Mouse (Mus musculus) c-Kit-positive CD71-positive TER-119-negative erythroid progenitor cells, embryonic 14.5 days (primary cell): ENCODE measurements around the gene Ufd1.
A peak's percentile ranks its signal among the peaks of the same experiment; 100 is the strongest.

Experiments
- DNase-seq: peaks from one replicate; pipeline ENCODE4 v3.0.0-alpha.2; 2013; ENCODE audit warnings: low read depth

The Ufd1 gene

GRCm38 (mm10) chr16:18811468-18812384 lies at the start of gene Ufd1, which contains the start of gene Cdc45:
Ufd1 (plus strand) TSS chr16:18811779.
Cdc45 (minus strand) TSS chr16:18811987.
- DNase-seq: peak; percentile 91

DNA sequence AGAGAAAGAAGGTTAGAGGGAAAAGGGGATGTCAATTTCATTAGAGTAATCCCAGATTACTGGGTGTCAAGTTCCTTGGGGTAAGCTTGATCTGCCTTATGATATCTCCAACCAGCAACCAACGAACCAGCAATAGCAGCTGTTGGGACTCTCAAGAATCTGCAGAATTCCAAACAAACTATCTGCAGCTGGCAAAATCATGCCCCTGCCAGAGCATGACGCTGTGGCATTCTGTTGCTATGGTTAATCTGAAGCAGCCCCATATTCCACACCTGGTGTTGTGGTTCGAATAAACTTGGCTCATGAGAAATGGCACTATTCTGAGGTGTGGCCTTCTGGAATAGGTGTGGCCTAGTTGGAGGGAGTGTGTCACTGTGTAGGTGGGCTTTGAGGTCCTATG lies 48.6 kb upstream of the Ufd1 start:
- no peak for DNase-seq

- DNase-seq: no peak
Measured at GRCm38 (mm10) chr16:18766390-18766789, 45.2 kb upstream of the Ufd1 start.

- DNase-seq: no peak
Measured at GRCm38 (mm10) chr16:18769501-18769900, 42.1 kb upstream of the Ufd1 start.

DNA sequence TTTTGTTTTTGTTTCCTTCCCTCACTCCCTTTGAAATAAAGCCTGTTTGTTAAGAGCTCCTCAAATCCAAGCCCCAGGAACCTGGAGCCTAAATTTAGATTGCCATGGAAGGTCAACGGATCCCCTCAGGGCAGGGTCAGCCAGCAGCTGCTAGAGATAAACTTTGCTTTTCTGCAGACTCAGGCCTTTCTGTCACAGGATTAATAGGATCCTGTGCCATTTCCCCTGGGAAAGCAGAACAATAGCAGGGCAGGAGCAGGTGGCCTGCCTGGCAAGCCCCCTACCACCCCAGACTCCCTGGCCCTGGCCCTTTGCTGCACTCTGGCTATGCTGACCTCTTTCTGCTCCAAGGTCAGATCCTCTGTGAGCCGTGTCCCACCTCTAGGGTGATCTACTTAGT lies 37.6 kb upstream of the Ufd1 start:
- no peak for DNase-seq

- DNase-seq: no peak
Measured at GRCm38 (mm10) chr16:18775621-18776555, 35.7 kb upstream of the Ufd1 start.

DNA sequence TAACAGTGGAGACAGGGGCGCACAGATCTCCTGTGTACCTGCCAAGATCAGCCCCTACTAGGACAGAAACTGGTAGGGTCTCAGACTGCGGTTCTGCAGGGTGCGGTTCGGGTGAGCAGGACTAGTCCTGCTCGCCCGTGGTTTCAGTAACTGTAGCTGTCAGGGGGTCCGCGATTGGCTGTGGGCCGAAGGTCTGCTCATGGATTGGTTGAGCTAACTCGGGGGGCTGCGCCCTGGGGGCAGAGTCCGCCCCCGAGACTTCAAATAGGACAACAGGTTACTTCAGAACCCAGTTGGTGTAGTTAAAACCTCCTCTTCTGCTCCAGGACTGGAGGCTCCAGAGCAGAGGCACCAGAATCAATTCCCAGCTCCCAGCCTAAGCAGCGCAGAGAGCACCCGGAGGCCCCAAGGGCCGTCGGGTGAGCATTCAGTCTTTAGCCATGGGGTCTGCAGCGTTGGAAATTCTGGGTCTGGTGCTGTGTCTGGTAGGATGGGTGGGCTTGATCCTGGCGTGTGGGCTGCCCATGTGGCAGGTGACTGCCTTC lies 35.0 kb upstream of the Ufd1 start, which contains the start of gene Cldn5:
TSS of gene Cldn5 (plus strand) at position 292 of the 545 bp plus-strand sequence.
- DNase-seq: no peak

DNA sequence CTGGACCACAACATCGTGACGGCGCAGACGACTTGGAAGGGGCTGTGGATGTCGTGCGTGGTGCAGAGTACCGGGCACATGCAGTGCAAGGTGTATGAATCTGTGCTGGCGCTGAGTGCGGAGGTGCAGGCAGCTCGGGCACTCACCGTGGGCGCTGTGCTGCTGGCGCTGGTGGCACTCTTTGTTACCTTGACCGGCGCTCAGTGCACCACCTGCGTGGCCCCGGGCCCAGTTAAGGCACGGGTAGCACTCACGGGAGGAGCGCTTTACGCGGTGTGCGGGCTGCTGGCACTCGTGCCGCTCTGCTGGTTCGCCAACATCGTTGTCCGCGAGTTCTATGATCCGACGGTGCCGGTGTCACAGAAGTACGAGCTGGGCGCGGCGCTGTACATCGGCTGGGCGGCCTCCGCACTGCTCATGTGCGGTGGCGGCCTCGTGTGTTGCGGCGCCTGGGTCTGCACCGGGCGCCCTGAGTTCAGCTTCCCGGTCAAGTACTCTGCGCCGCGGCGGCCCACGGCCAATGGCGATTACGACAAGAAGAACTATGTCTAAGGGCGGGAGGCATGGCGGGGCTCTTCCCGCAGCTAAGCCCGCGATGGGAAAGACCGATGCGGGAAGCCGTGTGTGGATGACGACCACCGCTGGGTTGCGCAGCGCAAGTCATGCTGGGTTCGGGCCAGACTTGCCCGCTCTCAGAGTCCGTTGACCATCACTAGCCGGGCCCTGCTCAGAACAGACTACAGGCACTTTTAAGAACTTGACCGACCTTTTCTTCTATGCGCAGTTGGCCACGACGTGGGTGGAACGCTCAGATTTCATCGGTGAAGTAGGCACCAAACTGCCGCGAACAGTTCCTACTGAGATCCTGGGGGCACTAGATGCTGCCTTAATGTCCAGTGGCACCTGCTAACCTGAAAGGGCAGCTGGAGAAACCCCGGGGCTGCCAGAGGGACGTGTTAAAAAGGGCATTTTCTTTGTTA lies 34.2 kb upstream of the Ufd1 start:
- DNase-seq: no peak

DNA sequence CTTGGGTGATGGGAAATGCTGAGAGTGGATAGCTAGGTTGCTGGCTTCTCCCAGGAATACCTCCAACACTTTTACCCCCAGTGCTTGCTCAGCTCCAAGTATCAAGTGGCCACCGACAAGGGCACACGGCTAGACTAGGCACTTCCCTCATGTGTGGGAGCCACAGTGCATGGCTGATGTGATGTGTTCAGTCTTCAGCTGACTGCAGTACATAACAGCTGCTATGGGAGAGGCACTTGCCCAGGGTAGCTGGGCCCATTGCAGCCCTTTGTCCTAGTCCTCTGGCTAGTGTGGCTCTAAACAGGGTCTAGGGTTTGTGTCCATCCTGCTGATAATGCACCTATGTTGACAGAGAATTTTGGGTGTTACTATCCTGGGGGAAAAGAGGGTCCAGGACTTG lies 33.1 kb upstream of the Ufd1 start:
- no peak for DNase-seq

DNA sequence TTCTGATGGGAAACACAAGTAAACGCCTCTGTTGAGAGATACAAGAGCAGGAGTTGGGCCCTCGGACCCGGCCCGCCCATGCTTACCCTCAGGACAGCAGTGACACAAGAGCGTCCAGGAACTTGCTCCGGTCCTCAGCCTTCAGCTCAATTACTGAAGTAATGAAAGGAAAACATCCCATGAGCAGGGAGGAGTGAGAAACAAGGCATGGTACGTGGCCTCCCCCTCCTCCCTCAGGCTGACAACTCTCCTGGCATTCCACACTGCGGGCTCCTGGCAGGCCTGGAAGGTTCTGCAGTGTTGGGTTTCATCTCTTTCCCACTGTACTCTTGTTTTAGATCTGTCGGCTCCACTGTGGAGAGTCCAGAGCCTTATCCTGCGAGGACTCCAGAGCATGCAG lies 29.8 kb upstream of the Ufd1 start:
- no peak for DNase-seq

GRCm38 (mm10) chr16:18785025-18785424 lies 26.6 kb upstream of the Ufd1 start:
- DNase-seq: peak; percentile 30

GRCm38 (mm10) chr16:18785485-18785884 lies 26.1 kb upstream of the Ufd1 start:
- peak; percentile 55 for DNase-seq

DNA sequence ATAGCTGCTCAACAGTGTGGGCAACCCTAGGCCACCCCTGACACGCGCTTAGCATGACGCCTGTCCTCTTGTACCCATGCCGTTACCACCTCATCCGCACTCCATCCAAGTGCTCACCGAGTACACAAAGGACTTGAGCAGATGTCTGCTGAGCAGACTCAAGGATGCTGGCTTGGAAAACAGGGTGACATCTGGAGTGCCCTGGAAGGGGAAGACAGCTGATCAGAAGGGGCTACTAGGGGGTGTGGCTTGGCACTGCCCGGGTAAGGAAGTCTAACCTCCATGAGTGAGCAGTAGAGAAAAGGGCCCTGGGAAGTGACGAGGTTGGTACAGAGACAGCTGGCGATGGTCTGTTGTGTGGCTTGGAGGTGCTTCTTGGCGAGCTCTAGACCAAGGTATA lies 24.9 kb upstream of the Ufd1 start:
- DNase-seq: no peak

DNA sequence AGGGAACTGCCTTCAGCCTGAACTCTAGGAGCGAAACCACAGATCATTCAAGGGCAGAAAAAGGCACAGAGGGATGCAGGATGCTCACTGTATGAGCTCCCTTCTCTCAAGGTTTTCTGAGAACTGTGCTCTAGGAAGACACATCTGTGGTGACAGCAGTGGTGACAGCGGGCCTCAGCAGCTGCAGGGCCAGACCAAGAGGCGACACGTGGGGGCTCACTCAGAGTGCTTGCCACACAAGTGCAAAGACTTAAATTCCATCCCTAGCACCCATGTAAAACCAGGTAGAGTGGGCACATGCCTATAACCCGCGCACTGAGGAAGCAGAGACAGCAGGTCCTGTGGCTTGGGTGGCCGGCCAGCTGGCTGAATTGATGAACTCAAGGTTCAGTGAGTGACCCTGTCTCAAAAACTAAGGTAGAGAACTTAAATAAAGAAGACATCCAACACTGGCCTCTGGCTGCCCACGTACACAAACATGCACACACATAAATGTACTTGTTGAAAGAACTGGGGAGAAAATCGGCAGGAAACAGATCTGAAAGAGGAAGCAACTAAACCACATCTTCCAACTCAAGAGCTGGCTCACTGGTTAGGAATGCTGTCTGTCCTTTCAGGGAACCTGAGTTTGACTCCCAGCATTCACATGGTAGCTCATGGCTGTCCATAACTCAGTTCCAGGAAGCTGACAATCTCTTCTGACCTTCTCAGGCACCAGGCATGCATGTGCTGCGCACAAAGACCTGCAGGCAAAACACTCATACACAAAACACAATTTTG lies 22.8 kb upstream of the Ufd1 start:
- no peak for DNase-seq

DNA sequence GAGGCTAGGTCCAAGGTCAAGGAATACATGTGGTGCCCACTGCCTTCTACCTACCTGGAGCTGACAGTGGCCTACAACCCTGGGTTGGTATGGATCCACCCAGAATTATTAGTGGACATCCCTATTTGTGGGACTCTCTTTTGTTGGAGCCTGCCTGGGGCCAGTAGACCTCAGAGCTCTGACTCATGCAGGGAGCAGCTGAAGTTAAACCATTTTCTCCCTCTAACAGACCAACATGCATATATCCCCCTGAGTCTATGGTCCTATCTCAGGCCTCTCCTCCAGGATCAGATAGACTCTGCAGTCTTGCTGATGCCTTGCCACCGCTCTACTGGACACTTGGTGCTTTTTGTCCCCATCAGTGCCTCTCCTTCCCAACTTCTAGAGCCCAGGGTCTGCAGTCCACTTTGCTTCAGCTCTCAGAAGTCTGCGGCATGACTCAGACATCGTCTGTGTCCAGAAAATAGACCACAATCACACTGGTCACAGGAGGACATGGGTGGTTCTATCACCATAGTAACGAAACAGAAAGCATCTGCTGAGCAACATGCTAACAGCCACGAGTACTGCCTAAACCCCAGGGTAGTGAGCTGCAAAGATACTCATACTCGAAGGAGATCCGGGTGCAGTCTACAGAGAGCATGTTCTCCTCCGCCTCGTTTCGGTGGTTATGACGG lies 16.2 kb upstream of the Ufd1 start:
- DNase-seq: no peak

GRCm38 (mm10) chr16:18796645-18797044 lies 14.9 kb upstream of the Ufd1 start:
- DNase-seq: no peak

GRCm38 (mm10) chr16:18798151-18798550 lies 13.4 kb upstream of the Ufd1 start:
- DNase-seq: no peak

DNA sequence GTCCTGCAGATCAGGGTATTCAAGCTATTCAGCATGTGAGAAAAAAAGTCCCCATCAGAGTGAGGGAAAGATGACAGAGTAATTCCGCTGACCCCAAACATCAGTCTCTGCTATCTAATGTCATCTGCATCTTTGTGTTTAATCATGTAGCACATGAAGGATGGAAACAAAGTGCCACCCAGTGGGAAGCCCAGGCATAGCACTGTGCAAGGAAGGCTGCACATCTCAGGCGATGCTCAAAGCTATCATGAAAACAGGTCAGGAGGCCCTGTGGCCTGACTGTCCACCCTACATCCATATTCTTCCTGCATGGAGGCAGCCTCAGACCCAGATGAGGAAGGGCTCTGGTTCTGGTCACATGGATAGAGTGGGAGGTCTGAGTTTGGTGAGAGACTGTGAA lies 12.7 kb upstream of the Ufd1 start:
- no peak for DNase-seq

DNA sequence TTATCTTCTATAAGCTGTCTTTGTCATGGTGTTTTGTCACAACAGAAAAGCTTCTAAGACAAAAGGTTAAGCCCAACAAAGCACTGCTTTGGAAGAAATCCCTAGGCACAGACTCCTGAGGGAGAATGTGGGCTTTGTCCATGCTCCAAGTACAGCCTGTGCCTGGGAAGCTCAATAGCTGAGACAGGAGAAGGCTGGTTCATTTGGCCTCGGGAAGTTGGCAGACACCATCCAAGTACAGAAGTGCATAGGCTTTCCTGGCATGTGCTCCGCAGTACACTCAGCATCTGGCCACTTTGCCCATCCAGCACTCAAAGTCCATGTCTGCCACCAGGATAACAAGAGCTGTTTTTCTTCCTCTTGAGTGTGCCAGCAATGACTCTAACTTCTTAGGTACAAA lies 5.8 kb upstream of the Ufd1 start:
- no peak for DNase-seq

DNA sequence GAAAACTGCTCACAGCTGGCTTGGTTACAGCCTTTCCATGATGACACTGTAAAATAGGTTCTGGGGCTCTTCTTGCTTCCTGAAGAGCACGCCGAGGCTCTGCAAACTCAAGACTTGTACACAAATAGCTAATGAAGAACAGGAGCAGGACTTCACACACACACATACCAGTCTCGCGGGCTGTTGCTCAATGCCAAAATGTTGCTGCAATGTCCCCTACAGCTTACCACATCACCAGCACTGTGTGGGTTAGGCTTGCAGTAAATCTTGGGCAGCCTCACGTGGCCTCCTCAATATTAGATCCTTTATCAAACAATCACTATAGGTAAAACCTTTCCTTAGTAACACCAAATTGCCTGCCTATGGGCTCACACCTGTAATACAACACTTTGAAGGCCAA lies 2.6 kb upstream of the Ufd1 start:
- DNase-seq: no peak
